In genomic region chr10:67538106-67538505, GRCm38 (mm10) we compare ENCODE assay signal across 8 mouse cellular contexts. TPM values are rescaled to one million over a fixed set of nuclear protein-coding genes. Genes with fewer than 3 reads are reported as not detected.
DNase-seq lines count a peak whose midpoint lies in the region; ATAC-seq lines count a peak whose summit lies in the region.

No protein-coding gene starts in this region.

- peak overlapping the region; percentile 64 for H3K4me3 ChIP-seq in forebrain, embryonic 10.5 days
- H3K4me3 ChIP-seq in intestine, embryonic 15.5 days (replicated peaks) = peak overlapping the region; percentile 67
- H3K4me3 ChIP-seq in midbrain, embryonic 14.5 days (replicated peaks; ENCODE audit: low read depth, low read length) = peak overlapping the region; percentile 57

- H3K4me1 ChIP-seq in forebrain, embryonic 10.5 days = peaks cover 58% of the 10 kb centered on the region
- H3K4me1 ChIP-seq in intestine, embryonic 15.5 days (replicated peaks) = peaks cover 33% of the 10 kb centered on the region
- H3K4me1 ChIP-seq in midbrain, embryonic 14.5 days (ENCODE audit: control insufficient read depth, insufficient read depth, low read length) = peaks cover 22% of the 10 kb centered on the region

- H3K27ac ChIP-seq in forebrain, embryonic 10.5 days = no peak overlapping the region
- H3K27ac ChIP-seq in intestine, embryonic 15.5 days = no peak overlapping the region
- no peak overlapping the region for H3K27ac ChIP-seq in midbrain, embryonic 14.5 days (replicated peaks; ENCODE audit: low read depth, low read length)

- no peaks in the 10 kb centered on the region for H3K9me3 ChIP-seq in forebrain, embryonic 10.5 days
- no peaks in the 10 kb centered on the region for H3K9me3 ChIP-seq in intestine, embryonic 15.5 days
- H3K9me3 ChIP-seq in midbrain, embryonic 14.5 days (ENCODE audit: control insufficient read depth, low read length) = no peaks in the 10 kb centered on the region

- peak overlapping the region; percentile 98 for H3K4me2 ChIP-seq in intestine, embryonic 15.5 days (replicated peaks)
- peak overlapping the region; percentile 95 for H3K4me2 ChIP-seq in midbrain, embryonic 14.5 days (ENCODE audit: low read length)

- H3K36me3 ChIP-seq in forebrain, embryonic 10.5 days (replicated peaks) = no peaks in the 10 kb centered on the region
- H3K36me3 ChIP-seq in intestine, embryonic 15.5 days = no peaks in the 10 kb centered on the region
- 0 out of 2 replicates have a peak, but pooled peaks cover 3% of the 10 kb centered on the region for H3K36me3 ChIP-seq in midbrain, embryonic 14.5 days (ENCODE audit: control insufficient read depth, insufficient read depth, low read length)

- no peak overlapping the region; the same call in 1 of the 2 replicates for H3K9ac ChIP-seq in intestine, embryonic 15.5 days
- H3K9ac ChIP-seq in midbrain, embryonic 14.5 days (replicated peaks; ENCODE audit: low read length) = no peak overlapping the region

- under 1% methylated on average over 19 of the region's 19 CpGs for WGBS in forebrain, embryonic 10.5 days
- under 1% methylated on average over 19 of the region's 19 CpGs for WGBS in intestine, embryonic 15.5 days
- 2% methylated on average over 19 of the region's 19 CpGs for WGBS in midbrain, embryonic 14.5 days

- H3K27me3 ChIP-seq in forebrain, embryonic 10.5 days (ENCODE audit: poor library complexity, severe bottlenecking) = peaks cover 98% of the 10 kb centered on the region
- peaks cover 65% of the 10 kb centered on the region for H3K27me3 ChIP-seq in intestine, embryonic 15.5 days (replicated peaks)
- peaks cover 94% of the 10 kb centered on the region for H3K27me3 ChIP-seq in midbrain, embryonic 14.5 days (ENCODE audit: control insufficient read depth, insufficient read depth, low read length)

- peak; percentile 21 for DNase-seq in cerebellum, adult 11-12 months
- DNase-seq in cerebellum, adult 9-10 months = no peak
- DNase-seq in B cell, adult 2 months = peak; percentile 21 to 39
- peak; percentile 28 for DNase-seq in forebrain, embryonic 10.5 days (ENCODE audit: extremely low spot score, low spot score)
- no peak for DNase-seq in midbrain, embryonic 14.5 days
- no peak for DNase-seq in c-Kit-positive CD71-positive TER-119-positive erythroid progenitor cells, embryonic 14.5 days (ENCODE audit: low spot score)
- no peak for DNase-seq in spleen, postnatal 36 days (ENCODE audit: low spot score in 2 of 2)

- ATAC-seq in intestine, embryonic 15.5 days = no peak
- ATAC-seq in midbrain, embryonic 14.5 days (ENCODE audit: low FRiP score, low TSS enrichment) = no peak

RNA-seq across cellular contexts. Expression of gene Egr2, which starts 2.8 kb away (rescaled TPM):
- 0.05 TPM in 1 of 2 replicates, not detected in the other for polyA plus RNA-seq in forebrain, embryonic 10.5 days (2016; fragmentation: Nextera tagmentation; extraction: Ambion mirVana)
- 0.26 and 0.33 TPM in 2 replicates for polyA plus RNA-seq in intestine, embryonic 15.5 days (2015; fragmentation: Nextera tagmentation; extraction: Ambion mirVana)
- polyA plus RNA-seq in midbrain, embryonic 14.5 days (2014; fragmentation: Nextera tagmentation; extraction: Ambion mirVana) = 0.12 and 1.0 TPM in 2 replicates

RNA-seq across cellular contexts. Expression of gene Ado, which starts 10.6 kb away (rescaled TPM):
- 64.7 and 69.7 TPM in 2 replicates for polyA plus RNA-seq in forebrain, embryonic 10.5 days (2016; fragmentation: Nextera tagmentation; extraction: Ambion mirVana)
- polyA plus RNA-seq in intestine, embryonic 15.5 days (2015; fragmentation: Nextera tagmentation; extraction: Ambion mirVana) = 50.9 and 54.6 TPM in 2 replicates
- 77.1 and 98.6 TPM in 2 replicates for polyA plus RNA-seq in midbrain, embryonic 14.5 days (2014; fragmentation: Nextera tagmentation; extraction: Ambion mirVana)

Comparison
In these comparisons a context has a peak if more than half of its experiments do, and no peak if none do; other contexts are left out.
1. DNase-seq: peak in cerebellum, adult 11-12 months (single experiment), B cell, adult 2 months (2 of 2) and forebrain, embryonic 10.5 days (single experiment); none in cerebellum, adult 9-10 months (single experiment), midbrain, embryonic 14.5 days (single experiment), c-Kit-positive CD71-positive TER-119-positive erythroid progenitor cells, embryonic 14.5 days (single experiment) and spleen, postnatal 36 days (0 of 2).
2. Peak in every context shown above with its lines, with median percentiles within 50 percentile points of each other: H3K4me3 ChIP-seq.